Mouse (Mus musculus): Measurements from ENCODE around the gene Dusp27. TPM values are rescaled to one million over a fixed set of nuclear protein-coding genes. Genes with fewer than 3 reads are reported as not detected.

Gene Dusp27
- total RNA-seq, 1 experiment, result 60.2 TPM

GRCm38 (mm10) chr1:166160569-166161445 lies 33.1 kb upstream of the Dusp27 start:
- peaks cover 32% of the 10 kb centered on the region for H3K36me3 ChIP-seq (ENCODE audit: control insufficient read depth, insufficient read depth, low read length, poor library complexity, severe bottlenecking)
- no peak overlapping the region for H3K4me3 ChIP-seq (ENCODE audit: insufficient read depth in 1 of 2, low read depth in 1 of 2, low read length in 2 of 2, poor library complexity in 1 of 2, severe bottlenecking in 1 of 2)
- in situ Hi-C loops (cut with MboI; ENCODE audit: low sequenced_read_pairs in 2 of 2, unreplicated experiment in 2 of 2), result loop anchor here (5.0 to 10.0 kb wide), 2 partner anchors 154 to 156 kb away; no protein-coding TSS in a partner anchor
- H3K4me1 ChIP-seq (ENCODE audit: control insufficient read depth in 2 of 2, insufficient read depth in 2 of 2, low read length in 2 of 2, poor library complexity in 1 of 2), result peaks cover 6 to 23% of the 10 kb centered on the region in 2 experiments; a peak in 3 of 4 replicates
- no peak overlapping the region; the same call in 1 of the 2 replicates for H3K27ac ChIP-seq (ENCODE audit: insufficient read depth, low read depth, low read length, poor library complexity, severe bottlenecking)
- no peak overlapping the region for H3K9ac ChIP-seq (ENCODE audit: insufficient read depth, low read depth, low read length, poor library complexity, severe bottlenecking)
- no peak for TF ChIP-seq CHD2 (IDR thresholded peaks at IDR 0.05; ENCODE audit: low read depth, low read length)
- peak; percentile 95 for TF ChIP-seq ZC3H11A (IDR thresholded peaks at IDR 0.05; ENCODE audit: borderline replicate concordance, low read depth, low read length)
- peaks cover 3% of the 10 kb centered on the region; the same call in 1 of the 2 replicates for H3K9me3 ChIP-seq (ENCODE audit: control insufficient read depth, insufficient read depth, low read depth, low read length)
- DNase-seq (ENCODE audit: low read depth, low spot score), result peak; percentile 69

DNA sequence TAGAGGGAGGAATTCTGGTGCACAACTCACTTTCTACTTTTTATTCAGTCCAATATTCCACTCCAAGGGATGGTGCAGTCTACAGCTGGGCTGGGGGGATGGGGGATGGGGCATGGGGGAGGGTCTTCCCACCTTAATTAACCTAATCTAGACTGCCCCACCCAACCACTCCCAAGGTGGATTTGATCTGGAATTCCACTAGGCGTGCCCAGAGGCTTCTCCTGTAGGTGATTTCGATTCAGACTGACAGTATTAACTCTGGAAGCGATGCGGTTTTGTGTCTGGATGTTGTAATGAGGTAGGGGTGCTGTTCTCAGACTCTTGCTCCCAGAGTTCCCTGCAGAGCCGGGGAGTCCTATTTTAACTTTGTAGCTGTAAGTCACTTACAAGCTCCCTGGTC lies 32.4 kb upstream of the Dusp27 start:
- Histone ChIP-seq H3K4me3 (ENCODE audit: insufficient read depth in 1 of 2, low read depth in 1 of 2, low read length in 2 of 2, poor library complexity in 1 of 2, severe bottlenecking in 1 of 2) (no peak overlapping the region), H3K4me1 (ENCODE audit: control insufficient read depth in 2 of 2, insufficient read depth in 2 of 2, low read length in 2 of 2, poor library complexity in 1 of 2) (peaks cover 8 to 30% of the 10 kb centered on the region in 2 experiments; a peak in 3 of 4 replicates), H3K36me3 (ENCODE audit: control insufficient read depth, insufficient read depth, low read length, poor library complexity, severe bottlenecking) (peaks cover 31% of the 10 kb centered on the region), H3K9ac (ENCODE audit: insufficient read depth, low read depth, low read length, poor library complexity, severe bottlenecking) (no peak overlapping the region), H3K9me3 (ENCODE audit: control insufficient read depth, insufficient read depth, low read depth, low read length) (peaks cover 3% of the 10 kb centered on the region; the same call in 1 of the 2 replicates), H3K27ac (ENCODE audit: insufficient read depth, low read depth, low read length, poor library complexity, severe bottlenecking) (no peak overlapping the region)
- DNase-seq (ENCODE audit: low read depth, low spot score), result no peak
- in situ Hi-C loops (cut with MboI; ENCODE audit: low sequenced_read_pairs in 2 of 2, unreplicated experiment in 2 of 2), result loop anchor here (5.0 to 10.0 kb wide), 2 partner anchors 155 to 157 kb away; no protein-coding TSS in a partner anchor
- no peak for TF ChIP-seq ZC3H11A (IDR thresholded peaks at IDR 0.05; ENCODE audit: borderline replicate concordance, low read depth, low read length)
- no peak for TF ChIP-seq CHD2 (IDR thresholded peaks at IDR 0.05; ENCODE audit: low read depth, low read length)
- no peak for TF ChIP-seq HCFC1 (IDR thresholded peaks at IDR 0.05; ENCODE audit: borderline replicate concordance, insufficient read depth, low read length)
- no peak for TF ChIP-seq ZNF384 (IDR thresholded peaks at IDR 0.05; ENCODE audit: low read depth, low read length)
- no peak for TF ChIP-seq MAFK (IDR thresholded peaks at IDR 0.05; ENCODE audit: insufficient read depth, low read depth, low read length)

- Histone ChIP-seq H3K4me3 (ENCODE audit: insufficient read depth in 1 of 2, low read depth in 1 of 2, low read length in 2 of 2, poor library complexity in 1 of 2, severe bottlenecking in 1 of 2) (no peak overlapping the region), H3K4me1 (ENCODE audit: control insufficient read depth in 2 of 2, insufficient read depth in 2 of 2, low read length in 2 of 2, poor library complexity in 1 of 2) (peaks cover 9 to 35% of the 10 kb centered on the region in 2 experiments; a peak in 3 of 4 replicates), H3K36me3 (ENCODE audit: control insufficient read depth, insufficient read depth, low read length, poor library complexity, severe bottlenecking) (peaks cover 21% of the 10 kb centered on the region), H3K9ac (ENCODE audit: insufficient read depth, low read depth, low read length, poor library complexity, severe bottlenecking) (peak overlapping the region; percentile 45; the same call in 1 of the 2 replicates), H3K27ac (ENCODE audit: insufficient read depth, low read depth, low read length, poor library complexity, severe bottlenecking) (no peak overlapping the region), H3K9me3 (ENCODE audit: control insufficient read depth, insufficient read depth, low read depth, low read length) (no peaks in the 10 kb centered on the region)
- no peak for TF ChIP-seq MAFK (IDR thresholded peaks at IDR 0.05; ENCODE audit: insufficient read depth, low read depth, low read length)
- TF ChIP-seq HCFC1 (IDR thresholded peaks at IDR 0.05; ENCODE audit: borderline replicate concordance, insufficient read depth, low read length), result no peak
- TF ChIP-seq ZC3H11A (IDR thresholded peaks at IDR 0.05; ENCODE audit: borderline replicate concordance, low read depth, low read length), result no peak
- no peak for TF ChIP-seq ZNF384 (IDR thresholded peaks at IDR 0.05; ENCODE audit: low read depth, low read length)
- no peak for TF ChIP-seq CHD2 (IDR thresholded peaks at IDR 0.05; ENCODE audit: low read depth, low read length)
- in situ Hi-C loops (cut with MboI; ENCODE audit: low sequenced_read_pairs in 2 of 2, unreplicated experiment in 2 of 2), result loop anchor here (10.0 kb wide), 1 partner anchor 384 kb away; no protein-coding TSS in a partner anchor
- no peak for DNase-seq (ENCODE audit: low read depth, low spot score)
Observed at GRCm38 (mm10) chr1:166158664-166159063, 30.9 kb upstream of the Dusp27 start.

GRCm38 (mm10) chr1:166157712-166158111 lies 30.0 kb upstream of the Dusp27 start:
- peaks cover 11 to 37% of the 10 kb centered on the region in 2 experiments; a peak in 3 of 4 replicates for H3K4me1 ChIP-seq (ENCODE audit: control insufficient read depth in 2 of 2, insufficient read depth in 2 of 2, low read length in 2 of 2, poor library complexity in 1 of 2)
- TF ChIP-seq CHD2 (IDR thresholded peaks at IDR 0.05; ENCODE audit: low read depth, low read length), result no peak
- no peak for TF ChIP-seq HCFC1 (IDR thresholded peaks at IDR 0.05; ENCODE audit: borderline replicate concordance, insufficient read depth, low read length)
- TF ChIP-seq ZNF384 (IDR thresholded peaks at IDR 0.05; ENCODE audit: low read depth, low read length), result no peak
- TF ChIP-seq ZC3H11A (IDR thresholded peaks at IDR 0.05; ENCODE audit: borderline replicate concordance, low read depth, low read length), result no peak
- TF ChIP-seq MAFK (IDR thresholded peaks at IDR 0.05; ENCODE audit: insufficient read depth, low read depth, low read length), result no peak
- DNase-seq (ENCODE audit: low read depth, low spot score), result no peak
- in situ Hi-C loops (cut with MboI; ENCODE audit: low sequenced_read_pairs in 2 of 2, unreplicated experiment in 2 of 2), result loop anchor here (10.0 kb wide), 1 partner anchor 383 kb away; no protein-coding TSS in a partner anchor
- H3K36me3 ChIP-seq (ENCODE audit: control insufficient read depth, insufficient read depth, low read length, poor library complexity, severe bottlenecking), result peaks cover 18% of the 10 kb centered on the region
- H3K4me3 ChIP-seq (ENCODE audit: insufficient read depth in 1 of 2, low read depth in 1 of 2, low read length in 2 of 2, poor library complexity in 1 of 2, severe bottlenecking in 1 of 2), result no peak overlapping the region
- no peak overlapping the region for H3K27ac ChIP-seq (ENCODE audit: insufficient read depth, low read depth, low read length, poor library complexity, severe bottlenecking)
- no peak overlapping the region; the same call in 1 of the 2 replicates for H3K9ac ChIP-seq (ENCODE audit: insufficient read depth, low read depth, low read length, poor library complexity, severe bottlenecking)
- H3K9me3 ChIP-seq (ENCODE audit: control insufficient read depth, insufficient read depth, low read depth, low read length), result no peaks in the 10 kb centered on the region
